Mouse (Mus musculus): ENCODE results near the gene Myo16. TPM values are rescaled to one million over a fixed set of nuclear protein-coding genes. Genes with fewer than 3 reads are reported as not detected.

Myo16 gene
- polyA plus RNA-seq, 1 experiment from 2014 or later: 0.81 TPM

GRCm38 (mm10) chr8:10469658-10470057 is 315.9 kb downstream of the Myo16 start:
- DNase-seq (ENCODE audit: low spot score): no peak
- Histone ChIP-seq H3K27me3 (ENCODE audit: control insufficient read depth, insufficient read depth, low read length) (no peaks in the 10 kb centered on the region), H3K36me3 (replicated peaks; ENCODE audit: control insufficient read depth, insufficient read depth, low read depth, low read length) (no peaks in the 10 kb centered on the region), H3K9ac (replicated peaks; ENCODE audit: low read length) (no peak overlapping the region), H3K27ac (replicated peaks; ENCODE audit: low read depth, low read length) (no peak overlapping the region), H3K4me3 (ENCODE audit: low read depth, low read length) (no peak overlapping the region), H3K4me1 (ENCODE audit: control insufficient read depth, insufficient read depth, low read length) (no peaks in the 10 kb centered on the region), H3K9me3 (replicated peaks; ENCODE audit: control insufficient read depth, low read length) (no peaks in the 10 kb centered on the region), H3K4me2 (ENCODE audit: low read depth, low read length) (no peak overlapping the region)
- no peak for ATAC-seq (replicated peaks; ENCODE audit: insufficient number of reproducible peaks, low FRiP score, low TSS enrichment, low read depth)
- 58% methylated on average over 2 of the region's 2 CpGs for WGBS

GRCm38 (mm10) chr8:10470280-10470679 is 316.6 kb downstream of the Myo16 start:
- no peak overlapping the region for H3K4me2 ChIP-seq (ENCODE audit: low read depth, low read length)
- no peak overlapping the region for H3K4me3 ChIP-seq (ENCODE audit: low read depth, low read length)
- 55% methylated on average over 6 of the region's 6 CpGs for WGBS
- ATAC-seq (replicated peaks; ENCODE audit: insufficient number of reproducible peaks, low FRiP score, low TSS enrichment, low read depth) (no peak), DNase-seq (ENCODE audit: low spot score) (no peak)
- no peaks in the 10 kb centered on the region for H3K9me3 ChIP-seq (replicated peaks; ENCODE audit: control insufficient read depth, low read length)
- H3K36me3 ChIP-seq (replicated peaks; ENCODE audit: control insufficient read depth, insufficient read depth, low read depth, low read length): no peaks in the 10 kb centered on the region
- no peak overlapping the region for H3K9ac ChIP-seq (replicated peaks; ENCODE audit: low read length)
- H3K27me3 ChIP-seq (ENCODE audit: control insufficient read depth, insufficient read depth, low read length): no peaks in the 10 kb centered on the region
- no peak overlapping the region for H3K27ac ChIP-seq (replicated peaks; ENCODE audit: low read depth, low read length)
- no peaks in the 10 kb centered on the region for H3K4me1 ChIP-seq (ENCODE audit: control insufficient read depth, insufficient read depth, low read length)

- H3K27ac ChIP-seq (replicated peaks; ENCODE audit: low read depth, low read length): no peak overlapping the region
- no peak overlapping the region for H3K4me3 ChIP-seq (ENCODE audit: low read depth, low read length)
- no peak for ATAC-seq (replicated peaks; ENCODE audit: insufficient number of reproducible peaks, low FRiP score, low TSS enrichment, low read depth)
- DNase-seq (ENCODE audit: low spot score): no peak
- H3K27me3 ChIP-seq (ENCODE audit: control insufficient read depth, insufficient read depth, low read length): no peaks in the 10 kb centered on the region
- WGBS: 86% methylated on average over 3 of the region's 3 CpGs
- H3K36me3 ChIP-seq (replicated peaks; ENCODE audit: control insufficient read depth, insufficient read depth, low read depth, low read length): no peaks in the 10 kb centered on the region
- H3K4me1 ChIP-seq (ENCODE audit: control insufficient read depth, insufficient read depth, low read length): no peaks in the 10 kb centered on the region
- no peak overlapping the region for H3K4me2 ChIP-seq (ENCODE audit: low read depth, low read length)
- no peak overlapping the region for H3K9ac ChIP-seq (replicated peaks; ENCODE audit: low read length)
- no peaks in the 10 kb centered on the region for H3K9me3 ChIP-seq (replicated peaks; ENCODE audit: control insufficient read depth, low read length)
Measured at GRCm38 (mm10) chr8:10472371-10472770, 318.7 kb downstream of the Myo16 start.

GRCm38 (mm10) chr8:10474446-10474845 is 320.7 kb downstream of the Myo16 start:
- no peak overlapping the region for H3K4me2 ChIP-seq (ENCODE audit: low read depth, low read length)
- H3K27me3 ChIP-seq (ENCODE audit: control insufficient read depth, insufficient read depth, low read length): no peaks in the 10 kb centered on the region
- H3K4me1 ChIP-seq (ENCODE audit: control insufficient read depth, insufficient read depth, low read length): no peaks in the 10 kb centered on the region
- no peak overlapping the region for H3K27ac ChIP-seq (replicated peaks; ENCODE audit: low read depth, low read length)
- 84% methylated on average over 3 of the region's 3 CpGs for WGBS
- no peaks in the 10 kb centered on the region for H3K9me3 ChIP-seq (replicated peaks; ENCODE audit: control insufficient read depth, low read length)
- H3K9ac ChIP-seq (replicated peaks; ENCODE audit: low read length): no peak overlapping the region
- ATAC-seq (replicated peaks; ENCODE audit: insufficient number of reproducible peaks, low FRiP score, low TSS enrichment, low read depth) (no peak), DNase-seq (ENCODE audit: low spot score) (no peak)
- H3K4me3 ChIP-seq (ENCODE audit: low read depth, low read length): no peak overlapping the region
- H3K36me3 ChIP-seq (replicated peaks; ENCODE audit: control insufficient read depth, insufficient read depth, low read depth, low read length): no peaks in the 10 kb centered on the region

GRCm38 (mm10) chr8:10479059-10479458 is 325.3 kb downstream of the Myo16 start:
- no peak for DNase-seq (ENCODE audit: low spot score)
- 80% methylated on average over 10 of the region's 10 CpGs for WGBS

GRCm38 (mm10) chr8:10480850-10481249 is 327.1 kb downstream of the Myo16 start:
- no peak for DNase-seq (ENCODE audit: low spot score)
- H3K9me3 ChIP-seq (replicated peaks; ENCODE audit: control insufficient read depth, low read length): no peaks in the 10 kb centered on the region
- H3K27ac ChIP-seq (replicated peaks; ENCODE audit: low read depth, low read length): no peak overlapping the region
- no peak overlapping the region for H3K4me2 ChIP-seq (ENCODE audit: low read depth, low read length)
- H3K4me3 ChIP-seq (ENCODE audit: low read depth, low read length): no peak overlapping the region
- H3K9ac ChIP-seq (replicated peaks; ENCODE audit: low read length): no peak overlapping the region
- no peak for ATAC-seq (replicated peaks; ENCODE audit: insufficient number of reproducible peaks, low FRiP score, low TSS enrichment, low read depth)
- WGBS: 88% methylated on average over 8 of the region's 8 CpGs
- no peaks in the 10 kb centered on the region for H3K36me3 ChIP-seq (replicated peaks; ENCODE audit: control insufficient read depth, insufficient read depth, low read depth, low read length)
- no peaks in the 10 kb centered on the region for H3K27me3 ChIP-seq (ENCODE audit: control insufficient read depth, insufficient read depth, low read length)
- no peaks in the 10 kb centered on the region for H3K4me1 ChIP-seq (ENCODE audit: control insufficient read depth, insufficient read depth, low read length)

More at GRCm38 (mm10) chr8:10479059-10479458, 325.3 kb downstream of the Myo16 start:
- Histone ChIP-seq H3K27me3 (ENCODE audit: control insufficient read depth, insufficient read depth, low read length) (no peaks in the 10 kb centered on the region), H3K4me1 (ENCODE audit: control insufficient read depth, insufficient read depth, low read length) (no peaks in the 10 kb centered on the region), H3K9me3 (replicated peaks; ENCODE audit: control insufficient read depth, low read length) (no peaks in the 10 kb centered on the region), H3K36me3 (replicated peaks; ENCODE audit: control insufficient read depth, insufficient read depth, low read depth, low read length) (no peaks in the 10 kb centered on the region), H3K9ac (replicated peaks; ENCODE audit: low read length) (no peak overlapping the region), H3K27ac (replicated peaks; ENCODE audit: low read depth, low read length) (no peak overlapping the region), H3K4me2 (ENCODE audit: low read depth, low read length) (no peak overlapping the region), H3K4me3 (ENCODE audit: low read depth, low read length) (no peak overlapping the region)
- no peak for ATAC-seq (replicated peaks; ENCODE audit: insufficient number of reproducible peaks, low FRiP score, low TSS enrichment, low read depth)

GRCm38 (mm10) chr8:10482064-10482463 is 328.4 kb downstream of the Myo16 start:
- no peak for DNase-seq (ENCODE audit: low spot score)
- no peak overlapping the region for H3K4me2 ChIP-seq (ENCODE audit: low read depth, low read length)

GRCm38 (mm10) chr8:10482880-10483279 is 329.2 kb downstream of the Myo16 start:
- Histone ChIP-seq H3K4me2 (ENCODE audit: low read depth, low read length) (no peak overlapping the region), H3K9me3 (replicated peaks; ENCODE audit: control insufficient read depth, low read length) (no peaks in the 10 kb centered on the region), H3K4me3 (ENCODE audit: low read depth, low read length) (no peak overlapping the region), H3K36me3 (replicated peaks; ENCODE audit: control insufficient read depth, insufficient read depth, low read depth, low read length) (no peaks in the 10 kb centered on the region), H3K4me1 (ENCODE audit: control insufficient read depth, insufficient read depth, low read length) (no peaks in the 10 kb centered on the region), H3K9ac (replicated peaks; ENCODE audit: low read length) (no peak overlapping the region), H3K27ac (replicated peaks; ENCODE audit: low read depth, low read length) (no peak overlapping the region), H3K27me3 (ENCODE audit: control insufficient read depth, insufficient read depth, low read length) (no peaks in the 10 kb centered on the region)
- no peak for DNase-seq (ENCODE audit: low spot score)
- ATAC-seq (replicated peaks; ENCODE audit: insufficient number of reproducible peaks, low FRiP score, low TSS enrichment, low read depth): no peak
- WGBS: 75% methylated on average over 1 of the region's 1 CpGs

More at GRCm38 (mm10) chr8:10482064-10482463, 328.4 kb downstream of the Myo16 start:
- H3K9me3 ChIP-seq (replicated peaks; ENCODE audit: control insufficient read depth, low read length): no peaks in the 10 kb centered on the region
- 87% methylated on average over 5 of the region's 5 CpGs for WGBS
- no peak overlapping the region for H3K4me3 ChIP-seq (ENCODE audit: low read depth, low read length)
- no peaks in the 10 kb centered on the region for H3K4me1 ChIP-seq (ENCODE audit: control insufficient read depth, insufficient read depth, low read length)
- H3K36me3 ChIP-seq (replicated peaks; ENCODE audit: control insufficient read depth, insufficient read depth, low read depth, low read length): no peaks in the 10 kb centered on the region
- ATAC-seq (replicated peaks; ENCODE audit: insufficient number of reproducible peaks, low FRiP score, low TSS enrichment, low read depth): no peak
- H3K27ac ChIP-seq (replicated peaks; ENCODE audit: low read depth, low read length): no peak overlapping the region
- H3K9ac ChIP-seq (replicated peaks; ENCODE audit: low read length): no peak overlapping the region
- H3K27me3 ChIP-seq (ENCODE audit: control insufficient read depth, insufficient read depth, low read length): no peaks in the 10 kb centered on the region

All from embryonic facial prominence, embryonic 11.5 days (tissue).